Mouse (Mus musculus) forebrain, embryonic 14.5 days (tissue): ENCODE measurements at regions not wholly inside any gene's neighbourhood (a gene's known extent, or its start where the extent isn't known, plus 50 kb on each side); places are given as distances from the start of the nearest gene placed in this dataset.

ENCODE experiments used
- ATAC-seq: fragments of 200-750 bp; cut with Nextera tagmentation; 2 replicates; pipeline ENCODE4 v1.8.0; 2017; ENCODE audit warnings: mild to moderate bottlenecking, moderate library complexity
- DNase-seq: peaks from one replicate; pipeline ENCODE4 v3.0.0-alpha.2; 2015; ENCODE audit warnings: low spot score
- H3K27ac ChIP-seq: fragments of 300-500 bp; sonication (generic); 2 replicates; pipeline ENCODE4 v1.5.1; 2014; ENCODE audit warnings: low read depth, mild to moderate bottlenecking, control low read depth, low read length, moderate library complexity
- H3K27me3 ChIP-seq: fragments of 300-500 bp; sonication (generic); replicated peaks from 2 replicates; pipeline ENCODE4 v1.6.1; 2014; ENCODE audit warnings: low read length, control low read depth, mixed read lengths; ENCODE audit not compliant: control insufficient read depth, insufficient read depth
- H3K36me3 ChIP-seq: fragments of 300-500 bp; sonication (generic); 2 replicates; pipeline ENCODE4 v1.6.1; 2014; ENCODE audit warnings: low read length, control low read depth; ENCODE audit not compliant: control insufficient read depth, insufficient read depth
- H3K4me1 ChIP-seq: fragments of 300-500 bp; sonication (generic); 2 replicates; pipeline ENCODE4 v1.6.1; 2014; ENCODE audit warnings: antibody characterized with exemption, low read length, control low read depth; ENCODE audit not compliant: control insufficient read depth, insufficient read depth
- H3K4me2 ChIP-seq: fragments of 300-500 bp; sonication (generic); 2 replicates; pipeline ENCODE4 v1.6.1; 2014; ENCODE audit warnings: mild to moderate bottlenecking, control low read depth, low read length
- H3K4me3 ChIP-seq: fragments of 300-500 bp; sonication (generic); 2 replicates; pipeline ENCODE4 v1.5.1; 2014; ENCODE audit warnings: low read depth, low read length, control low read depth
- H3K9ac ChIP-seq: fragments of 300-500 bp; sonication (generic); 2 replicates; pipeline ENCODE4 v1.6.1; 2014; ENCODE audit warnings: mild to moderate bottlenecking, low read length, control low read depth, moderate library complexity
- H3K9me3 ChIP-seq: fragments of 300-500 bp; sonication (generic); replicated peaks from 2 replicates; pipeline ENCODE4 v1.6.1; 2016; ENCODE audit warnings: low read length, control low read depth, mixed read lengths; ENCODE audit not compliant: control insufficient read depth
- WGBS: fragments of 180-500 bp; shearing (Covaris S2); extraction: QIAGEN DNeasy Blood & Tissue Kit; methylation state at CpG from one replicate; pipeline ENCODE4 v1.1.7; 2014; 5-methylcytosine and 5-hydroxymethylcytosine counted together

GRCm38 (mm10) chr16:77852066-77852781 is 250.3 kb upstream of the Gm11146 start:
- WGBS = 8% methylated on average over 6 of the region's 6 CpGs
- H3K4me2 ChIP-seq = peak overlapping the region; percentile 23; the same call in 1 of the 2 replicates
- H3K36me3 ChIP-seq = no peaks in the 10 kb centered on the region
- peak overlapping the region; percentile 93 for H3K27ac ChIP-seq
- H3K9ac ChIP-seq = 0 out of 2 replicates have a peak overlapping the region, but pooled peaks have one; percentile 9
- no peak overlapping the region for H3K4me3 ChIP-seq
- ATAC-seq (peak; percentile 87), DNase-seq (peak; percentile 94)
- no peaks in the 10 kb centered on the region for H3K9me3 ChIP-seq
- H3K27me3 ChIP-seq = no peaks in the 10 kb centered on the region
- H3K4me1 ChIP-seq = peaks cover 9% of the 10 kb centered on the region; the same call in 1 of the 2 replicates

- Histone ChIP-seq H3K9ac (no peak overlapping the region), H3K27me3 (no peaks in the 10 kb centered on the region), H3K36me3 (no peaks in the 10 kb centered on the region), H3K4me2 (peak overlapping the region; percentile 23; the same call in 1 of the 2 replicates), H3K27ac (peak overlapping the region; percentile 93), H3K4me3 (no peak overlapping the region), H3K9me3 (no peaks in the 10 kb centered on the region), H3K4me1 (peaks cover 9% of the 10 kb centered on the region; the same call in 1 of the 2 replicates)
- DNase-seq (peak; percentile 96), ATAC-seq (peak; percentile 93)
- WGBS = 15% methylated on average over 13 of the region's 13 CpGs
Observed at GRCm38 (mm10) chr16:77851206-77852065, 249.5 kb upstream of the Gm11146 start.

GRCm38 (mm10) chr16:77835767-77836166 is 233.9 kb upstream of the Gm11146 start:
- no peaks in the 10 kb centered on the region for H3K4me1 ChIP-seq
- WGBS = 81% methylated on average over 2 of the region's 2 CpGs
- H3K9me3 ChIP-seq = no peaks in the 10 kb centered on the region
- ATAC-seq (peak; percentile 54; the same call in 1 of the 2 replicates), DNase-seq (peak; percentile 54)
- H3K4me3 ChIP-seq = no peak overlapping the region
- no peak overlapping the region for H3K27ac ChIP-seq
- H3K4me2 ChIP-seq = no peak overlapping the region
- H3K9ac ChIP-seq = no peak overlapping the region
- H3K36me3 ChIP-seq = no peaks in the 10 kb centered on the region
- H3K27me3 ChIP-seq = no peaks in the 10 kb centered on the region

GRCm38 (mm10) chr16:77827322-77828117 is 225.6 kb upstream of the Gm11146 start:
- DNase-seq = peak; percentile 83
- Histone ChIP-seq H3K4me2 (no peak overlapping the region), H3K36me3 (no peaks in the 10 kb centered on the region), H3K9ac (no peak overlapping the region), H3K9me3 (no peaks in the 10 kb centered on the region), H3K27ac (0 out of 2 replicates have a peak overlapping the region, but pooled peaks have one; percentile 2), H3K4me1 (peaks cover 5% of the 10 kb centered on the region; the same call in 1 of the 2 replicates), H3K4me3 (no peak overlapping the region), H3K27me3 (no peaks in the 10 kb centered on the region)
- peak; percentile 88 for ATAC-seq
- WGBS = 59% methylated on average over 4 of the region's 4 CpGs

- no peak overlapping the region for H3K4me2 ChIP-seq
- ATAC-seq = peak; percentile 44; the same call in 1 of the 2 replicates
- H3K9me3 ChIP-seq = no peaks in the 10 kb centered on the region
- H3K4me3 ChIP-seq = no peak overlapping the region
- H3K9ac ChIP-seq = no peak overlapping the region
- DNase-seq = peak; percentile 44
- no peak overlapping the region for H3K27ac ChIP-seq
- no peaks in the 10 kb centered on the region for H3K36me3 ChIP-seq
- 60% methylated on average over 5 of the region's 5 CpGs for WGBS
- no peaks in the 10 kb centered on the region for H3K27me3 ChIP-seq
- H3K4me1 ChIP-seq = peaks cover 2% of the 10 kb centered on the region; the same call in 1 of the 2 replicates
Observed at GRCm38 (mm10) chr16:77799709-77800108, 197.8 kb upstream of the Gm11146 start.

GRCm38 (mm10) chr16:77796926-77797325 is 195.0 kb upstream of the Gm11146 start:
- H3K27me3 ChIP-seq = no peaks in the 10 kb centered on the region
- no peak overlapping the region for H3K4me2 ChIP-seq
- no peak overlapping the region for H3K4me3 ChIP-seq
- no peak overlapping the region for H3K9ac ChIP-seq
- WGBS = 78% methylated on average over 4 of the region's 4 CpGs
- H3K9me3 ChIP-seq = no peaks in the 10 kb centered on the region
- no peak overlapping the region for H3K27ac ChIP-seq
- peaks cover 2% of the 10 kb centered on the region; the same call in 1 of the 2 replicates for H3K4me1 ChIP-seq
- no peaks in the 10 kb centered on the region for H3K36me3 ChIP-seq
- ATAC-seq = no peak
- DNase-seq = peak; percentile 48

GRCm38 (mm10) chr16:77789652-77790051 is 187.8 kb upstream of the Gm11146 start:
- peak overlapping the region; percentile 96; the same call in 1 of the 2 replicates for H3K27ac ChIP-seq
- H3K4me2 ChIP-seq = no peak overlapping the region
- peaks cover 23% of the 10 kb centered on the region for H3K4me1 ChIP-seq
- H3K9ac ChIP-seq = no peak overlapping the region
- 78% methylated on average over 5 of the region's 5 CpGs for WGBS
- H3K27me3 ChIP-seq = no peaks in the 10 kb centered on the region
- no peaks in the 10 kb centered on the region for H3K36me3 ChIP-seq
- no peaks in the 10 kb centered on the region for H3K9me3 ChIP-seq
- ATAC-seq (no peak), DNase-seq (peak; percentile 31)
- no peak overlapping the region for H3K4me3 ChIP-seq

- Histone ChIP-seq H3K27ac (peak overlapping the region; percentile 96; the same call in 1 of the 2 replicates), H3K4me2 (no peak overlapping the region), H3K9ac (no peak overlapping the region), H3K27me3 (no peaks in the 10 kb centered on the region), H3K9me3 (no peaks in the 10 kb centered on the region), H3K36me3 (no peaks in the 10 kb centered on the region), H3K4me3 (no peak overlapping the region), H3K4me1 (peaks cover 23% of the 10 kb centered on the region)
- ATAC-seq (no peak), DNase-seq (peak; percentile 41)
- 87% methylated on average over 2 of the region's 2 CpGs for WGBS
Observed at GRCm38 (mm10) chr16:77789206-77789605, 187.3 kb upstream of the Gm11146 start.
